Mouse (Mus musculus) CD4-positive, CD25-positive, alpha-beta regulatory T cell, adult 2 months (primary cell): ENCODE results near the gene Hmg20a.

ENCODE experiments used
- DNase-seq: peaks from one replicate; pipeline ENCODE4 v3.0.0-alpha.2; 2012; ENCODE audit warnings: low read depth, low spot score

Hmg20a gene

GRCm38 (mm10) chr9:56496567-56496966 lies 78.2 kb downstream of the Hmg20a start:
- no peak for DNase-seq

- DNase-seq = no peak
Measured at GRCm38 (mm10) chr9:56497181-56497864, 78.9 kb downstream of the Hmg20a start.

GRCm38 (mm10) chr9:56499324-56500067 lies 81.1 kb downstream of the Hmg20a start:
- DNase-seq = no peak

- DNase-seq = no peak
Measured at GRCm38 (mm10) chr9:56500893-56501590, 82.6 kb downstream of the Hmg20a start.

GRCm38 (mm10) chr9:56501721-56502542 lies 83.5 kb downstream of the Hmg20a start:
- no peak for DNase-seq

- no peak for DNase-seq
Measured at GRCm38 (mm10) chr9:56502543-56502971, 84.1 kb downstream of the Hmg20a start.

GRCm38 (mm10) chr9:56503621-56504500 lies 85.5 kb downstream of the Hmg20a start:
- DNase-seq = no peak

GRCm38 (mm10) chr9:56504511-56504910 lies 86.1 kb downstream of the Hmg20a start:
- DNase-seq = no peak

- no peak for DNase-seq
Measured at GRCm38 (mm10) chr9:56505083-56505792, 86.8 kb downstream of the Hmg20a start.

- peak; percentile 92 for DNase-seq
Measured at GRCm38 (mm10) chr9:56505793-56506755, 87.7 kb downstream of the Hmg20a start.

GRCm38 (mm10) chr9:56506931-56507681 lies 88.7 kb downstream of the Hmg20a start:
- peak; percentile 38 for DNase-seq

- DNase-seq = peak; percentile 15
Measured at GRCm38 (mm10) chr9:56507682-56508061, 89.3 kb downstream of the Hmg20a start.

- no peak for DNase-seq
Measured at GRCm38 (mm10) chr9:56508835-56509451, 90.5 kb downstream of the Hmg20a start.

GRCm38 (mm10) chr9:56510281-56510680 lies 91.9 kb downstream of the Hmg20a start:
- no peak for DNase-seq

GRCm38 (mm10) chr9:56512486-56512885 lies 94.1 kb downstream of the Hmg20a start:
- no peak for DNase-seq

- DNase-seq = no peak
Measured at GRCm38 (mm10) chr9:56515110-56515509, 96.7 kb downstream of the Hmg20a start.

GRCm38 (mm10) chr9:56516219-56516618 lies 97.8 kb downstream of the Hmg20a start:
- DNase-seq = no peak
